Mouse (Mus musculus) cerebellum, adult 2 months (tissue): ENCODE data around the gene Runx1.

Experiments used
- CTCF ChIP-seq: fragments of 200-500 bp; IDR thresholded peaks from 2 replicates; pipeline ENCODE4 v1.5.1; 2011; ENCODE audit warnings: low read depth, mild to moderate bottlenecking, control low read depth, low read length, moderate library complexity, borderline replicate concordance; ENCODE audit not compliant: insufficient read depth
- POLR2A ChIP-seq: fragments of 200-500 bp; IDR thresholded peaks from 2 replicates; pipeline ENCODE4 v1.6.1; 2011; ENCODE audit warnings: low read length, control low read depth, borderline replicate concordance; ENCODE audit not compliant: insufficient read depth

GRCm38 (mm10) chr16:92744172-92744777 is 81.7 kb downstream of the Runx1 start:
- TF ChIP-seq POLR2A (no peak), CTCF (no peak)
